Mouse (Mus musculus): ENCODE data around the gene Ugt1a10. TPM values are rescaled to one million over a fixed set of nuclear protein-coding genes. Genes with fewer than 3 reads are reported as not detected.
"Not testable (repeated sequence)": the region's sequence is repeated elsewhere in the genome, so short reads cannot be mapped to it uniquely, and the experiment has no call there.

Gene Ugt1a10
- total RNA-seq (2015; ENCODE audit: low replicate concordance) (not detected in 2 replicates), total RNA-seq (2017; ENCODE audit: low replicate concordance) (not detected in 2 replicates)

DNA sequence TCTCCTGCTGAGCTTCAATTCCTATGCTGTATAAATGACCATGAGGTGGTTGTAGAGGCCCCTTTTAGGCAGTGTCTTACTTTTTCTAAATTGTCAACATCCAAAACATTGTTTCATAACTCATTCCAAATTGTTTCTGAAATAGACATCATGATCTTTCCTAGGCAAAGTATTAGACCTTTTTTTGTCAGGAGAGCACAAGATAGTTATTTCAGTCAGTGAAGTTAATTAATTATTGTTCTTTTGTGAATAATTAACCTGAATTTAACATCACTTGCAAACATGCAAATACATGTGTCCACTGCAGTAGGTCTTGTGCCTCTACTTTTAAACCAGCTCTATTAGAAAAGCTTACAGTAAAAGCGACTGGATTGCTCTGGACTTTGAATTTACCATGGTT is at the start of gene Ugt1a10:
Gene Ugt1a10 (plus strand): TSS at position 301 of the 400 bp plus-strand sequence.
- no peak for ATAC-seq (replicated peaks; ENCODE audit: low FRiP score, poor library complexity, severe bottlenecking)

DNA sequence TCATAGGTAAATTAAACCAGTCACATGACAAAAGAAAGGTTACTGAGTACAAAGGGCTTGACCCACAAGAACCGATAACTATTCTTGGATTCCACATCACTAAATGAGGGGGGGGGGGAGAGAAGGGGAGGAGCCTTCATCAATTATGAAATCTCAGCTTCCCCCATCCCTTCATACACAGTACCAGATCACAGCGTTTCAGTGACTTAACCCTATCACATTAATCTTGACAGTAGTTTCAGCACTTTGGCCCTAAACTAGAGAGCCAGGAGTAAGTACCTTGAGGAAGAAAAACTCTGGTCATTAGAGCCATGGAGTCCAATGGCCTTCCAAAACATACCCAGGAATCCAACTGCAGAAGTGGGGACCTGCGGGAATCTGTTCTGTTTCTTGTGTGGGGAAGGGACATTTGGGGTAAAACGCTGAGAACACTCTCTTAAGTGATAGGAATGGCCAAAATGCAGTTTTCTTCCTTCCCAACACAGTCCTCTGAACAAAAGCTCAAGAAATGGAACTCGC is 47.4 kb upstream of the Ugt1a10 start:
- ATAC-seq (replicated peaks; ENCODE audit: low FRiP score, poor library complexity, severe bottlenecking), result no peak

DNA sequence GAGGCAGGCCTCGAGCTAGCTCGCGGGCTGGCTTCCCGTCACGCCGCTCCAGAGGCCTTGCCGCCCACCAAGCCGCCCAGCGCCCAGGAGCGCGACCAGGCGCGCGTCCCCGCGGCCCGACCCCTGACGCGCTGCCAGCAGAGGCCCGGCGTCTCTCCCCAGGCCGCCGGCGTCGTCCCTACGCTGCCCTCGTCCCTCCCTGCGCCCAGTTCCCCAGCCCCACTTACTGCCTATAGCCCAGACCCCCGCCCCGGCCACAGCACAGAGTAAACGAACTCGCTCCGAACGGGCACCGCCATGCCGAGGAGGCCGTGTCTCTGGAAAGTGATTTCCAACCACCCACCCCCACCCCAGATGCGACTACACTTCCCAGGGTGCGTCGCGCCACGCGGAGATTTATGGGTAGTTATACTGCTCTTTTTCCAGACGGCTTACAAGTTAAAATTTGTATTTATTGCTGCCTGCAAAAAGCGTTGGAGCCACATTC is 46.9 kb upstream of the Ugt1a10 start, which contains the start of gene Usp40:
Gene Usp40 (minus strand): TSS at position 341 of the 487 bp plus-strand sequence.
- peak; percentile 90 for ATAC-seq (replicated peaks; ENCODE audit: low FRiP score, poor library complexity, severe bottlenecking)

GRCm38 (mm10) chr1:88008735-88009134 is 46.5 kb upstream of the Ugt1a10 start:
- no peak for ATAC-seq (replicated peaks; ENCODE audit: low FRiP score, poor library complexity, severe bottlenecking)

- no peak for ATAC-seq (replicated peaks; ENCODE audit: low FRiP score, poor library complexity, severe bottlenecking)
These were observed 45.7 kb upstream of the Ugt1a10 start for GRCm38 (mm10) chr1:88009521-88009920.

DNA sequence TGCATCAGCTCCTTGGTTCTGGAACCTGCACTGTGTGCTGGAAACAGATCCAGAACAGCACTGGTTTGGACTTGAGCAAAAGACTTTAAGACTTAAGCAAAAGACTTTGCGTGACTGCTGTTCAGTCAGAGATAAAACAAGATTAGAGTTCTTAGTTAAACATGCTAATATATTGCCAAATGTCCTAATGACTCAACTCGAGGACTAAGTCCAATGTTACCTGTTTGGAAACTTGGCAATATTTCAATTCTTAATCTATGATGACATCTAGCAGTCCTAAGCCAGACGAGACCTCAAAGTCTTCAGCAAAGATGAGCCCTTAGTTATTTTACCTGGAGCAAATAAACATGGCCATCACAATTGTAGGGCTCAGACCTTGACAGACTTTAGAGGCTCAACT is 41.5 kb upstream of the Ugt1a10 start:
- ATAC-seq (replicated peaks; ENCODE audit: low FRiP score, poor library complexity, severe bottlenecking), result no peak

- ATAC-seq (replicated peaks; ENCODE audit: low FRiP score, poor library complexity, severe bottlenecking), result no peak
These were observed 41.0 kb upstream of the Ugt1a10 start for GRCm38 (mm10) chr1:88014194-88014593.

DNA sequence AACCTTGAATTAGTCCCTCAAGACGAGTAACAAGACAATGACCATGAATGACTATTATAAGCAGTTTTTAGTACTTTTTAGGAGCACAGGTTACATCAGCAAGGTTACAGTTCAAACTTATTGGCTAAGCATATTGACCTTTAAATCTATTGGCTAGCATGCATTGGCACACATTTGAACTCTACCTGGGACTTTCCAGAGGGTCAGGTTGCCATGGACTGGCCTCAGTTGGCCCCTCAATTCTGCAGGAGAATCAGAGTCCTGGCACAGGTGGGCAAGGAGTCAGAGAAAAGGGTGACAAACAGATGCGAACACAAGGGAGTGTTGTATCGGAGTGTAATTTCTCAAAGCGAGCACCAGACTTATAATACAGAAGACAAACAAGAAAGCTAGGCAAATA is 40.5 kb upstream of the Ugt1a10 start:
- no peak for ATAC-seq (replicated peaks; ENCODE audit: low FRiP score, poor library complexity, severe bottlenecking)

GRCm38 (mm10) chr1:88015371-88015770 is 39.8 kb upstream of the Ugt1a10 start:
- no peak for ATAC-seq (replicated peaks; ENCODE audit: low FRiP score, poor library complexity, severe bottlenecking)

GRCm38 (mm10) chr1:88025244-88025643 is 29.9 kb upstream of the Ugt1a10 start:
- ATAC-seq (replicated peaks; ENCODE audit: low FRiP score, poor library complexity, severe bottlenecking), result not testable (repeated sequence)

DNA sequence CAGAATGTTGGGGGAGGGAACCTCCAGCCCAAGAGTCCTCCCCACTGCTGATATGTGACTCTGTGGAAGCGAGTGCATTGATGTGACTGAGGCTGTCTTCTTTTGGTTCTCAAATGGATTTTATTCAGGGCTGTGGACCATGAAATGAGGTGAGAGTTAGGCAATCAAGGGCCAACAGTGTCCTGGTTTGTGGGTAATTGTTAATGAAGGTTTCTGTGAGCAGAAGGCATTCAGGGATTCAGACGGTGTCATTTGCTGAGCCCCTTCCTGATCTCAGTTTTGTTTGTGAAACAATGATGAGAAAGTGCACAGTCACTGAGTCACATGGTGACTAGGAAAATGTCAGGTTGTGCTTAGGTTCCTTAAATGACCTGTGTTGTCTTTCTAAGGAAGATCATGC is 12.1 kb upstream of the Ugt1a10 start:
- not testable (repeated sequence) for ATAC-seq (replicated peaks; ENCODE audit: low FRiP score, poor library complexity, severe bottlenecking)

- not testable (repeated sequence) for ATAC-seq (replicated peaks; ENCODE audit: low FRiP score, poor library complexity, severe bottlenecking)
These were observed 10.3 kb upstream of the Ugt1a10 start for GRCm38 (mm10) chr1:88044832-88045437.

GRCm38 (mm10) chr1:88047408-88047807 is 7.8 kb upstream of the Ugt1a10 start:
- not testable (repeated sequence) for ATAC-seq (replicated peaks; ENCODE audit: low FRiP score, poor library complexity, severe bottlenecking)

- not testable (repeated sequence) for ATAC-seq (replicated peaks; ENCODE audit: low FRiP score, poor library complexity, severe bottlenecking)
These were observed 11.4 kb downstream of the Ugt1a10 start for GRCm38 (mm10) chr1:88066472-88067102.

DNA sequence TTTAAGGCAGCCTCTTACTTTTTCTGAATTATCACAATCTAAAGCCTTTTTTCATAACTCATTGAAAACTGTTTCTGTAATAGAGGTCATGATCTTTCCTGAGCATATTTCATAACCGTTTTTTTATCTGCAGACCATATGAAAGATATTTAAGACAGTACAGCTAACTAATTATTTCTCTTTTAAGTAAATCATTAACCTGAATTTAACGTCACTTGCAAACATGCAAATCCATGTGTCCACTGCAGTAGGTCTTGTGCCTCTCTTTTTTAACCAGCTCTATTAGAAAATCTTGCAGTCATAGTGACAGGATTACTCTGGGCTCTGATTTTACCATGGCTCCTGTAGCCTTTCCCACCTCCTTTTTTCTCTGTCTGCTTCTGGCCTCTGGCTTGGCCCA is 15.3 kb downstream of the Ugt1a10 start, which contains the start of gene Ugt1a9:
Gene Ugt1a9 (plus strand): TSS at position 306 of the 400 bp plus-strand sequence.
- no peak for ATAC-seq (replicated peaks; ENCODE audit: low FRiP score, poor library complexity, severe bottlenecking)

GRCm38 (mm10) chr1:88070902-88071301 is 15.7 kb downstream of the Ugt1a10 start:
- no peak for ATAC-seq (replicated peaks; ENCODE audit: low FRiP score, poor library complexity, severe bottlenecking)

DNA sequence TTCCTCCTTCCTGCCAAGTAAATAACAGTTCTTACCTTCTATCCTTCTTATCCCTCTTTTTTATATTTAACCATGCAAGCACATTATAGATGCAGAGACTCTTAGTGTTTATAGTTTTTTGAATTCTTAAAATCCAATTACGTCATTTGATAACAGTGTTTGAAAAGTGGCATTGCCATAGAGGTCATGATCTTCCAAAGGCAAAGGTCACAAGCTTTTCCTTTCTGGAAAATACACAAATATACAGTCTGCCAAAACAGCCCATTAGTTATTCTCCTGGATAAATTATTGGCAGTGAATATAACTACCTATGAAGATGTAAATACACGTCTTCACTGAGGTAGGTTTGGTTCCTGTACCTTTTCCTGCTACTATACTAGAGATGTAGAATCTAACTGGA is 19.3 kb downstream of the Ugt1a10 start:
- no peak for ATAC-seq (replicated peaks; ENCODE audit: low FRiP score, poor library complexity, severe bottlenecking)

DNA sequence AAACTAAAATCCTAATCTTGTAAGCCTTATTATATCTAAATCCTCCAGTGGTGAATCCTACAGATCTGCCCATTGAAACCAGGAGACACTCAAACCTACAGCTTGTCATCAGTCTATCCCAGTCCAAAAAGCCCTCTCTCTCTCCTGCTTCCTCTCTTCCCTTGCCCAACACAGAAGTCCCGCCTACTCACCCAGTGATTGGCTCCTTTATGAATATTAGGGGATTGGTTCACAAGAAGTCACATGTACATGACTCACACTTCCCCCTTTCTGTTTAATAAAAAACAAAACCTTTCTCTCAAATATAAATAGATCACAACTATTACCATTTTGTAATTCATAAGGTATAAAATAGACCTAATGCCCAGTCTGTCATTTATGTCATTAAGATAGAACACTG is 21.9 kb downstream of the Ugt1a10 start:
- no peak for ATAC-seq (replicated peaks; ENCODE audit: low FRiP score, poor library complexity, severe bottlenecking)

GRCm38 (mm10) chr1:88081670-88082069 is 26.5 kb downstream of the Ugt1a10 start:
- no peak for ATAC-seq (replicated peaks; ENCODE audit: low FRiP score, poor library complexity, severe bottlenecking)

DNA sequence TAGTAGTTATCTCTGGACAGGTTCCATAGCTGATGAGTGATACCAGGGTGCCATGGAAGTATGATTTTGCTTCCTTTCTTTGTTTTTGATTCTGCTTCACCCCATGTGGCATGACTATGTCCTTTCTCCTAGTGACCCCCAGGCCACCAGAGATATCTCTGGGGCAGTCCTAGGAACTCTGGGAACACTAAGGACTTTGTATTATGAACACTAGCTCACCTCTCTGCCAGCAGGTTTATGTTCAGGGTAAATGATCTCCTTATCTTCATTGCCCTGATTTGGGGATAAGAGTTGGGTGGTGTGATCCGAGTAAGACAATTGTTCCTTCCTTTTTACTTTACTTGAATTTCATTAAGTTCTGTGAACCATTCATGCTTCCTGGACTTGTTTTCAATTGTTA is 30.9 kb downstream of the Ugt1a10 start:
- ATAC-seq (replicated peaks; ENCODE audit: low FRiP score, poor library complexity, severe bottlenecking), result no peak

DNA sequence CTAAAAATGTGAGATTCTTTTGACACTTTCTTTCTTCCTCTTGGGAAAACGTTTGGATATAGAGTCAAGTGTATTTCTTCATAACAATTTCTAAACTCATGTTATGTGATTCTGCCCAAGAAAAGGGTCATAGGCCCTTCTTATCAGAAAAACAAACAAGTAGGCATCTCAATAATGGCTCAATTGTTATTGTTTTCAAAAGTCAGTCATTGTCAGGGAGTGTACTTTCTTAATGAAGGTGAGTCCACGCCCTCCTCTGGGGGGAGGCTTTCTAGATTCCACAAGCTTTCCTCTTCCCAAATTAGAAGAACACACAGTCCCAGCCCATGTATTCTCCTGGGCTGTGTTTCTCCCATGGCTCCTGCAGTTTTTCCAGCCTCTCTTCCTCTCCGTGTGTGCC is 32.3 kb downstream of the Ugt1a10 start, which contains the start of gene Ugt1a8:
Gene Ugt1a8 (plus strand): TSS at position 301 of the 400 bp plus-strand sequence.
- ATAC-seq (replicated peaks; ENCODE audit: low FRiP score, poor library complexity, severe bottlenecking), result no peak

All from erythroid progenitor cell, adult 5-6 weeks (primary cell).